11 mouse cellular contexts compared by ENCODE assay signal in genomic region chr2:127449691-127450090, GRCm38 (mm10). TPM values are rescaled to one million over a fixed set of nuclear protein-coding genes. Genes with fewer than 3 reads are reported as not detected.
DNase-seq lines count a peak whose midpoint lies in the region; ATAC-seq and TF ChIP-seq lines count a peak whose summit lies in the region.
"Had no signal": no experiment of that assay in that cellular context is flagged by ENCODE, and none has a peak within 500 bp of the region (broad histone marks: within the 10 kb centered on the region; RNA-seq: fewer than 3 reads in every experiment).

No protein-coding gene starts in this region.

- WGBS in liver, embryonic 16.5 days (ENCODE audit: insufficient replicate concordance), result 58% methylated on average over 7 of the region's 7 CpGs
- WGBS in kidney, adult 2 months, result 15% methylated on average over 7 of the region's 7 CpGs

- no peaks in the 10 kb centered on the region for H3K9me3 ChIP-seq in liver, embryonic 16.5 days (replicated peaks; ENCODE audit: control insufficient read depth, low read length)

- peaks cover 3% of the 10 kb centered on the region; the same call in 1 of the 2 replicates for H3K27me3 ChIP-seq in liver, embryonic 16.5 days (ENCODE audit: control insufficient read depth, insufficient read depth, low read depth, low read length)
- no peaks in the 10 kb centered on the region for H3K27me3 ChIP-seq in kidney, adult 2 months (replicated peaks; ENCODE audit: control insufficient read depth, insufficient read depth, low read length)

- no peaks in the 10 kb centered on the region for H3K36me3 ChIP-seq in liver, embryonic 16.5 days (ENCODE audit: control insufficient read depth, insufficient read depth)
- no peaks in the 10 kb centered on the region for H3K36me3 ChIP-seq in kidney, adult 2 months (ENCODE audit: control insufficient read depth, insufficient read depth, low read length)

- no peak for TF ChIP-seq CTCF in kidney, adult 2 months (conservative IDR thresholded peaks at IDR 0.05; ENCODE audit: insufficient read depth, insufficient read length, low read depth, low read length)

- no peak overlapping the region for H3K9ac ChIP-seq in liver, embryonic 16.5 days (ENCODE audit: low read depth, low read length)
- H3K9ac ChIP-seq: hindbrain, embryonic 14.5 days had no signal

- ATAC-seq in liver, embryonic 16.5 days (ENCODE audit: low read depth), result 0 out of 2 replicates have a peak, but pooled peaks have one; percentile 9

- H3K4me3 ChIP-seq in liver, embryonic 16.5 days (ENCODE audit: low read depth, low read length), result no peak overlapping the region
- H3K4me3 ChIP-seq in kidney, adult 2 months (ENCODE audit: insufficient read depth, low read depth, low read length), result no peak overlapping the region
- H3K4me3 ChIP-seq: erythroblast, embryonic 14.5 days had no signal

- TF ChIP-seq POLR2A in kidney, adult 2 months (IDR thresholded peaks at IDR 0.05; ENCODE audit: low read depth, low read length), result no peak

- H3K27ac ChIP-seq in liver, embryonic 16.5 days (ENCODE audit: low read length), result no peak overlapping the region
- peak overlapping the region; percentile 88 for H3K27ac ChIP-seq in kidney, adult 2 months (ENCODE audit: insufficient read depth, low read depth, low read length)
- H3K27ac ChIP-seq: hindbrain, embryonic 14.5 days had no signal

- H3K4me2 ChIP-seq in liver, embryonic 16.5 days (ENCODE audit: low read depth, low read length), result no peak overlapping the region
- H3K4me2 ChIP-seq: hindbrain, embryonic 14.5 days had no signal

- peaks cover 29% of the 10 kb centered on the region for H3K4me1 ChIP-seq in liver, embryonic 16.5 days (ENCODE audit: control insufficient read depth, low read depth, low read length)
- peaks cover 40% of the 10 kb centered on the region for H3K4me1 ChIP-seq in kidney, adult 2 months (ENCODE audit: control insufficient read depth, insufficient read depth, low read length)

- no peak for DNase-seq in liver
- peak; percentile 34 for DNase-seq in adrenal gland, adult 8-10 months
- DNase-seq in kidney, adult 2 months, result peak; percentile 88
- peak; percentile 66 to 82 for DNase-seq in kidney, postnatal 4 days
- no peak for DNase-seq in urinary bladder, postnatal 14 days (ENCODE audit: low spot score)
- DNase-seq in cerebellum, adult 18-20 months, result no peak
- DNase-seq: heart, adult 11 months; thymus, postnatal 14 days had no signal

RNA-seq across cellular contexts. Expression of gene Fahd2a, which starts 5.3 kb away (rescaled TPM):
- 15.6 and 15.8 TPM in 2 replicates for polyA plus RNA-seq in liver, embryonic 16.5 days (2015; fragmentation: Nextera tagmentation; extraction: Ambion mirVana)
- 10 to 100 TPM; 50.4 to 65.8 (median 54.9) TPM for total RNA-seq in adrenal gland, adult 8-10 months (2022)
- polyA plus RNA-seq in kidney, adult 2 months (2012; rRNA removed), result 71.9 and 86.5 TPM in 2 replicates

RNA-seq across cellular contexts. Expression of gene Gpat2, which starts 24.7 kb away (rescaled TPM):
- polyA plus RNA-seq in liver, embryonic 16.5 days (2015; fragmentation: Nextera tagmentation; extraction: Ambion mirVana), result 0.28 and 0.38 TPM in 2 replicates
- total RNA-seq in adrenal gland, adult 8-10 months (2022), result under 1 TPM in 3 of 4 experiments, not detected in 1; 0.17 to 0.94 (median 0.71) TPM
- 1.4 and 1.9 TPM in 2 replicates for polyA plus RNA-seq in kidney, adult 2 months (2012; rRNA removed)

Comparison
In these comparisons a context has a peak if more than half of its experiments do, and no peak if none do; other contexts are left out.
1. DNase-seq: peak in adrenal gland, adult 8-10 months (single experiment), kidney, adult 2 months (single experiment) and kidney, postnatal 4 days (2 of 2); none in liver (single experiment), urinary bladder, postnatal 14 days (single experiment) and cerebellum, adult 18-20 months (0 of 2).